Mouse (Mus musculus): ENCODE results near the gene Tyw3.

Gene Tyw3

GRCm38 (mm10) chr3:154562192-154562591 is 34.7 kb downstream of the Tyw3 start:
- no peak for DNase-seq (ENCODE audit: low read depth, low spot score)

GRCm38 (mm10) chr3:154551035-154551411 is 45.9 kb downstream of the Tyw3 start:
- DNase-seq (ENCODE audit: low read depth, low spot score) = no peak

GRCm38 (mm10) chr3:154550326-154551034 is 46.4 kb downstream of the Tyw3 start:
- DNase-seq (ENCODE audit: low read depth, low spot score) = no peak

- no peak for DNase-seq (ENCODE audit: low read depth, low spot score)
Measured at GRCm38 (mm10) chr3:154548868-154549301, 48.0 kb downstream of the Tyw3 start.

- DNase-seq (ENCODE audit: low read depth, low spot score) = peak; percentile 22
Measured at GRCm38 (mm10) chr3:154547549-154548426, 49.1 kb downstream of the Tyw3 start.

- DNase-seq (ENCODE audit: low read depth, low spot score) = no peak
Measured at GRCm38 (mm10) chr3:154546234-154546633, 50.7 kb downstream of the Tyw3 start.

- no peak for DNase-seq (ENCODE audit: low read depth, low spot score)
Measured at GRCm38 (mm10) chr3:154540086-154540911, 56.6 kb downstream of the Tyw3 start.

- no peak for DNase-seq (ENCODE audit: low read depth, low spot score)
Measured at GRCm38 (mm10) chr3:154536134-154536533, 60.8 kb downstream of the Tyw3 start.

- DNase-seq (ENCODE audit: low read depth, low spot score) = no peak
Measured at GRCm38 (mm10) chr3:154533246-154533645, 63.7 kb downstream of the Tyw3 start.

GRCm38 (mm10) chr3:154528973-154529372 is 67.9 kb downstream of the Tyw3 start:
- DNase-seq (ENCODE audit: low read depth, low spot score) = no peak

- no peak for DNase-seq (ENCODE audit: low read depth, low spot score)
Measured at GRCm38 (mm10) chr3:154526610-154527009, 70.3 kb downstream of the Tyw3 start.

Data from WW6 (cell line).